Mouse (Mus musculus) thymus, adult 2 months (tissue): ENCODE data around the gene Macrod1.

ENCODE experiments used
- CTCF ChIP-seq: fragments of 200-500 bp; IDR thresholded peaks from 2 replicates; pipeline ENCODE4 v1.5.1; 2012; ENCODE audit warnings: mild to moderate bottlenecking, control low read depth, low read length, moderate library complexity, borderline replicate concordance; ENCODE audit not compliant: control insufficient read depth, poor library complexity, insufficient read depth; ENCODE audit errors: extremely low read depth
- POLR2A ChIP-seq: fragments of 200-500 bp; IDR thresholded peaks from 2 replicates; pipeline ENCODE4 v1.6.1; 2012; ENCODE audit warnings: mild to moderate bottlenecking, low read length, control low read depth, moderate library complexity; ENCODE audit not compliant: control insufficient read depth, poor library complexity, insufficient read depth; ENCODE audit errors: extremely low read depth

DNA sequence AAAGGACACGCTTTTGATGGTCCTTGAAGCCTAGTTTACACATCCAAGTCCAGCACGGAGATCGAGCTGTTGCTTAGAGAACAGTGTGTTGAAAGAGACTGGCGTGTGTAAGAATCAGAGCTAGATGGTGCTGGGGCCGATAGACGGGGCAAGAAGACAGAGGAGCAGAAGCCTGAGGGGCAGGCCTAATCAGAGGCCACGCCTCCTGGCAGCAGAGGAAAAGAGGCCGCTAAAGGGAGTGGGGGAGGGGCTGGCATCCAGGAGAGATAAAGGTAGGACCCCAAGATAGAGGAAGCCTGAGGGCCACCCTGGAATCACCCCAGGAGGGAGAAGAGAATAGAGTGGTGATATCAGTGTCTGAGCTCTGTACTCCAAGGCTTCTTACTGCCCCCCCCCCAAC, 114.8 kb downstream of the Macrod1 start:
- TF ChIP-seq CTCF (no peak), POLR2A (no peak)
